ENCODE assay signal across 7 mouse cellular contexts in genomic region chr2:158667022-158667670, GRCm38 (mm10). TPM values are rescaled to one million over a fixed set of nuclear protein-coding genes. Genes with fewer than 3 reads are reported as not detected.
DNase-seq lines count a peak whose midpoint lies in the region; ATAC-seq lines count a peak whose summit lies in the region.

No protein-coding gene starts in this region.

- H3K4me1 ChIP-seq in heart, embryonic 11.5 days (ENCODE audit: control insufficient read depth, insufficient read depth, low read length), result peaks cover 11% of the 10 kb centered on the region
- H3K4me1 ChIP-seq in limb, embryonic 15.5 days, result peaks cover 20% of the 10 kb centered on the region
- peaks cover 39% of the 10 kb centered on the region for H3K4me1 ChIP-seq in midbrain, embryonic 15.5 days

- no peak overlapping the region for H3K27ac ChIP-seq in heart, embryonic 11.5 days (ENCODE audit: low read depth, low read length)
- no peak overlapping the region for H3K27ac ChIP-seq in limb, embryonic 15.5 days
- peak overlapping the region; percentile 80 for H3K27ac ChIP-seq in midbrain, embryonic 15.5 days

- H3K4me2 ChIP-seq in heart, embryonic 11.5 days, result peak overlapping the region; percentile 83
- peak overlapping the region; percentile 97 for H3K4me2 ChIP-seq in limb, embryonic 15.5 days
- peak overlapping the region; percentile 76 for H3K4me2 ChIP-seq in midbrain, embryonic 15.5 days

- H3K9ac ChIP-seq in heart, embryonic 11.5 days (ENCODE audit: low read depth, low read length), result peak overlapping the region; percentile 68
- H3K9ac ChIP-seq in limb, embryonic 15.5 days, result peak overlapping the region; percentile 28
- H3K9ac ChIP-seq in midbrain, embryonic 15.5 days, result peak overlapping the region; percentile 55

- H3K4me3 ChIP-seq in heart, embryonic 11.5 days (ENCODE audit: low read depth, low read length), result peak overlapping the region; percentile 56
- H3K4me3 ChIP-seq in limb, embryonic 15.5 days, result peak overlapping the region; percentile 48
- peak overlapping the region; percentile 52 for H3K4me3 ChIP-seq in midbrain, embryonic 15.5 days

- no peaks in the 10 kb centered on the region for H3K36me3 ChIP-seq in heart, embryonic 11.5 days (ENCODE audit: control insufficient read depth, insufficient read depth, low read length)
- H3K36me3 ChIP-seq in limb, embryonic 15.5 days, result no peaks in the 10 kb centered on the region
- no peaks in the 10 kb centered on the region for H3K36me3 ChIP-seq in midbrain, embryonic 15.5 days (replicated peaks)

- DNase-seq in adrenal gland, adult 2 months, result peak; percentile 79
- DNase-seq in embryo, embryonic 9.5 days (ENCODE audit: extremely low spot score), result peak; percentile 75
- DNase-seq in kidney, adult 9 months, result peak; percentile 71
- peak; percentile 89 for DNase-seq in spleen, postnatal 36 days (ENCODE audit: low spot score in 2 of 2)

- under 1% methylated on average over 47 of the region's 47 CpGs for WGBS in heart, embryonic 11.5 days (ENCODE audit: insufficient replicate concordance)
- under 1% methylated on average over 47 of the region's 47 CpGs for WGBS in limb, embryonic 15.5 days
- WGBS in midbrain, embryonic 15.5 days, result under 1% methylated on average over 46 of the region's 47 CpGs

- peaks cover 35% of the 10 kb centered on the region for H3K27me3 ChIP-seq in heart, embryonic 11.5 days (ENCODE audit: control insufficient read depth, insufficient read depth, low read length)
- H3K27me3 ChIP-seq in limb, embryonic 15.5 days, result peaks cover 59% of the 10 kb centered on the region
- 0 out of 2 replicates have a peak, but pooled peaks cover 5% of the 10 kb centered on the region for H3K27me3 ChIP-seq in midbrain, embryonic 15.5 days (replicated peaks)

- peak; percentile 67 for ATAC-seq in heart, embryonic 11.5 days (replicated peaks; ENCODE audit: insufficient number of reproducible peaks, low FRiP score, low TSS enrichment)
- peak; percentile 41; the same call in 1 of the 2 replicates for ATAC-seq in limb, embryonic 15.5 days (ENCODE audit: insufficient number of reproducible peaks, low FRiP score, low TSS enrichment, low read depth)
- ATAC-seq in midbrain, embryonic 15.5 days (replicated peaks), result peak; percentile 81

- H3K9me3 ChIP-seq in heart, embryonic 11.5 days (replicated peaks; ENCODE audit: control insufficient read depth, low read length), result no peaks in the 10 kb centered on the region
- H3K9me3 ChIP-seq in limb, embryonic 15.5 days, result no peaks in the 10 kb centered on the region
- H3K9me3 ChIP-seq in midbrain, embryonic 15.5 days, result no peaks in the 10 kb centered on the region

RNA-seq across cellular contexts. Expression of gene Ppp1r16b, which starts 1.9 kb away (rescaled TPM):
- 10 to 100 TPM in 1 of 2 experiments, 1 to 10 TPM in 1; 9.3 to 13.3 TPM for total RNA-seq in adrenal gland, adult 2 months (2021)
- 3.3 and 4.1 TPM in 2 replicates for polyA plus RNA-seq in adrenal gland, adult 2 months (2012; rRNA removed)
- polyA plus RNA-seq in heart, embryonic 11.5 days (2014; fragmentation: Nextera tagmentation; extraction: Ambion mirVana), result 4.5 TPM in 2 replicates
- polyA plus RNA-seq in limb, embryonic 15.5 days (2015; fragmentation: Nextera tagmentation; extraction: Ambion mirVana), result 4.1 and 4.3 TPM in 2 replicates
- polyA plus RNA-seq in midbrain, embryonic 15.5 days (2015; fragmentation: Nextera tagmentation; extraction: Ambion mirVana), result 21.0 and 23.4 TPM in 2 replicates

RNA-seq across cellular contexts. Expression of gene Actr5, which starts 42.5 kb away (rescaled TPM):
- total RNA-seq in adrenal gland, adult 2 months (2021), result 10 to 100 TPM in 1 of 2 experiments, 1 to 10 TPM in 1; 9.1 to 10.1 TPM
- polyA plus RNA-seq in adrenal gland, adult 2 months (2012; rRNA removed), result 7.1 and 9.0 TPM in 2 replicates
- 8.7 and 8.8 TPM in 2 replicates for polyA plus RNA-seq in heart, embryonic 11.5 days (2014; fragmentation: Nextera tagmentation; extraction: Ambion mirVana)
- 7.2 and 10.2 TPM in 2 replicates for polyA plus RNA-seq in limb, embryonic 15.5 days (2015; fragmentation: Nextera tagmentation; extraction: Ambion mirVana)
- polyA plus RNA-seq in midbrain, embryonic 15.5 days (2015; fragmentation: Nextera tagmentation; extraction: Ambion mirVana), result 11.7 and 12.8 TPM in 2 replicates

RNA-seq across cellular contexts. Expression of gene Slc32a1, which starts 56.6 kb away (rescaled TPM):
- not detected for total RNA-seq in adrenal gland, adult 2 months (2021)
- polyA plus RNA-seq in adrenal gland, adult 2 months (2012; rRNA removed), result not detected in 2 replicates
- polyA plus RNA-seq in heart, embryonic 11.5 days (2014; fragmentation: Nextera tagmentation; extraction: Ambion mirVana), result 0.07 and 0.10 TPM in 2 replicates
- not detected in 2 replicates for polyA plus RNA-seq in limb, embryonic 15.5 days (2015; fragmentation: Nextera tagmentation; extraction: Ambion mirVana)
- polyA plus RNA-seq in midbrain, embryonic 15.5 days (2015; fragmentation: Nextera tagmentation; extraction: Ambion mirVana), result 9.8 and 10.5 TPM in 2 replicates
